Mouse (Mus musculus) right cerebral cortex, postnatal 36 days (tissue): ENCODE measurements around the gene Egfl8.

Experiments used
- DNase-seq, 2 experiments: peaks; one replicate each; pipeline ENCODE4 v3.0.0; 2022; ENCODE audit warnings: low spot score in 2 of 2, mixed read lengths in 1 of 2

Gene Egfl8

DNA sequence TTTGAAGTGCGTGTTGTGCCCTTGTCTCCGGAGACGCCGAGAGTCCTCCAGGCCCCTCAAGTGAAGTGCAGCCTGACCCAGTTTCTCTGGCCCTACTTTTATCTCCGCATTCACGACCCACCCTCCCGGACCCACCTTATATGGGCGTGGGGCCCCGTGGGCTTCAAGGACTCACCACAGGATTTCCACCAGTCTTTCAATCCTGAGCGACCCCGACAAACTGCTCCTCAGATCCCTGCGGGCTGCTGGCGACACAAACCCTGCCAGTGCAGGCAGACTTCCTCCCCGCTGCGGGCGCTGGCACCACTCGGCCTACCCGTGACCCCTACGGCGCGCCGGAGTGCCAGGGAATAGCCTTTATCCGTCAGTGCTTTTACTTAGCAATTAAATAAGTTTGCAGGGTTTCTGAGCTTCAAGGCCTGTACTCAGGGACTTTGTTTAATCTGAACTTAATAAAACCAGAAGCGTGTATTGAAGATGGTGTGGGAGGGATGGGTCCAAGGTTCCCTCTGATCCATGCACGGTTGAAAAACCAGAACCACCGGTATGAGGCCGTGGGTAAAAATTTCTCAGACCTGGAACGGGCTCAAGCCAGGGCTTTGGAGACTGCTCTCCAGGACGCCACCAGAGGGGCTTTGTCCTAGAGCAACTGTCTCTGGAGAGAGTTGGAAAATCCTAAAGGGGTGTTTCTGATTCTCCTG, 12.3 kb upstream of the Egfl8 start, which contains the start of gene Ppt2:
Gene Ppt2 (minus strand): TSS at position 568 of the 701 bp plus-strand sequence.
- no peak for DNase-seq

GRCm38 (mm10) chr17:34627093-34627942, 11.5 kb upstream of the Egfl8 start:
- peak; percentile 83 to 84 for DNase-seq

DNA sequence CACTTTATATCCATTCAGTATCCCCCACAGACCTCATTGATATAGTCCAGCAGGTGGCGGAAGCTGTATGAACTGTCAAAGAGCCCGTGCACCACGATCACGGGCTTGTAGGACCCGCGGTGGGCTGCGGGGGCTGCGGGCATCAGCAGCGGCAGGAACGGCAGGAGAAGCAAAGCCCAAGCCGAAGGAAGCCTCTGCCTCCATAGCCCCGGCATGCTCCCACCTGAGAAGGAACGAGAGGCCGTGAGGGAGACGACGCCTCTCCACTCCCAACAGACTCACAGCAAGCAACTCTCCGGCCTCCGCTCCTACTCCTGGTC, 11.0 kb upstream of the Egfl8 start:
- no peak for DNase-seq

DNA sequence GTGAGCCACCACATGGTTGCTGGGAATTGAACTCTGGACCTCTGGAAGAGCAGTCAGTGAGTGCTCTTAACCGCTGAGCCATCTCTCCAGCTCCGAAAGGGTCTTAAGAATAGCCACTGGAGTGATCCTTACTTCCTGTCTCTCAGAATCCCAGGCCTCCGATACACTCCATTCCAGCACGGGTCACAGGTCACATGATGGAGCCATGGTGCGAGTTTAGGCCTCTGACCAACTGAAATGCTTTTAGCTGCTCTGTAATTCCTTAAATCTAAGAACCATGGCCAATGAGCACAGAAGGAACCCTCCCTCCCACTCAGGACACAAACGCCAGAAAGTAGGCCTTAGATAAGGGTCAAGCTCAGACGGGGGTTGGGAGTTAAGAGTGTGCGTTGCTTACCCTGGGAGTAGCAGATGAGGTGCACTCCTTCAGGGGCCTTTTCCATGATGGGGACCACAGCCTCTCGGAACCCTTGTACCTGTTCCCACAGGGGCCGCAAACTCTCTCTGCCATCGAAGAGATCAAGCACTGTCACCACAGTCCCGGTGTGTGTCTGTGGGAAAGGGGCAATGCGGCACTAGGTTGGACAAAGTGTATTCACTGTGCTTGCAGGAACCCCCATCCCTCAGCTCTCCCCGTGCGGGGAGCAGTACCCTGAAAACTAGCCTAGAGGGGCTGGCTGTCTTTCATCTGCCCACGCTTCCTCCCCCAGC, 10.4 kb upstream of the Egfl8 start:
- DNase-seq: no peak

DNA sequence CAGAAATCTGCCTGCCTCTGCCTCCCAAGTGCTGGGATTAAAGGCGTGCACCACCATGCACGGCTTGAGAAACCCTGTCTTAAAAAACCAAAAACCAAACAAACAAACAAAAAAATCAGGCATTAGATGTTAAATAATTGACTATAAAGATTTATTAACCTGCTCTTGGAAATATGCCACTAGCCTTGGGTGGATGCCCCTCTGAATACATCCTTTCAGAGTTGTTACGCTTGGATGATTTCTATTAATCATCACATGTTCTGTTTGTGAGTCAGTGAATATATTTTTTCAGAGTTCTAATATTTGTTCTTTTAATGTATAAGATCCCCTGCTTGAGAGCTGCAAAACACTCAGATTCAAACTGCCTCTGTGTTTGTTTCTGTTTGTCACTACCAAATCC, 9.2 kb upstream of the Egfl8 start:
- no peak for DNase-seq

GRCm38 (mm10) chr17:34623161-34623560, 7.4 kb upstream of the Egfl8 start:
- DNase-seq: no peak

GRCm38 (mm10) chr17:34621006-34621405, 5.2 kb upstream of the Egfl8 start:
- no peak for DNase-seq

GRCm38 (mm10) chr17:34618999-34619398, 3.2 kb upstream of the Egfl8 start:
- no peak for DNase-seq

GRCm38 (mm10) chr17:34613830-34614229, 1.9 kb downstream of the Egfl8 start:
- no peak for DNase-seq

- DNase-seq: no peak
Observed at GRCm38 (mm10) chr17:34613054-34613645, 2.6 kb downstream of the Egfl8 start.

- no peak for DNase-seq
Observed at GRCm38 (mm10) chr17:34611050-34611449, 4.7 kb downstream of the Egfl8 start.

GRCm38 (mm10) chr17:34607997-34608396, 7.8 kb downstream of the Egfl8 start:
- no peak for DNase-seq

- DNase-seq: no peak
Observed at GRCm38 (mm10) chr17:34606186-34607039, 9.4 kb downstream of the Egfl8 start.

DNA sequence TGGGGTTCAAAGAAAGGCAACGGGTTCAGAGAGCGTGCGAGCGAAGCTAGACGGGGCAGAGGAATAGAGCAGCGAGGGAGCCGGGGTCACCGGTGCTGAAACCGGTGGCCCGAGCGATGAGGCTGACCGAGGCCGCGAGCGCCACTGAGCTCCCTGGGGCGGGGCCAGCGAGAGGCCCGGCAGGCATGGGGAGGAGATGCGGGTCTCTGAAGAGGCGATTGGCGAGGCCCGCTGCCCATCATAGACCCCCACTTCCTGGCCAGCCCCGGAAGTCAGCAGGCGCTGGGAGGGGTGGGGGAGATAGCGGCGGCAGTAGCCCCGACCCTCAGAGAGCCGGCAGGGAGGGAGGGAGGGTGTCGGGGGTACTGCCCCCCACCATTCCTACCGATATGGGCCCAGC, 10.2 kb downstream of the Egfl8 start:
- DNase-seq: peak; percentile 97 to 98

DNA sequence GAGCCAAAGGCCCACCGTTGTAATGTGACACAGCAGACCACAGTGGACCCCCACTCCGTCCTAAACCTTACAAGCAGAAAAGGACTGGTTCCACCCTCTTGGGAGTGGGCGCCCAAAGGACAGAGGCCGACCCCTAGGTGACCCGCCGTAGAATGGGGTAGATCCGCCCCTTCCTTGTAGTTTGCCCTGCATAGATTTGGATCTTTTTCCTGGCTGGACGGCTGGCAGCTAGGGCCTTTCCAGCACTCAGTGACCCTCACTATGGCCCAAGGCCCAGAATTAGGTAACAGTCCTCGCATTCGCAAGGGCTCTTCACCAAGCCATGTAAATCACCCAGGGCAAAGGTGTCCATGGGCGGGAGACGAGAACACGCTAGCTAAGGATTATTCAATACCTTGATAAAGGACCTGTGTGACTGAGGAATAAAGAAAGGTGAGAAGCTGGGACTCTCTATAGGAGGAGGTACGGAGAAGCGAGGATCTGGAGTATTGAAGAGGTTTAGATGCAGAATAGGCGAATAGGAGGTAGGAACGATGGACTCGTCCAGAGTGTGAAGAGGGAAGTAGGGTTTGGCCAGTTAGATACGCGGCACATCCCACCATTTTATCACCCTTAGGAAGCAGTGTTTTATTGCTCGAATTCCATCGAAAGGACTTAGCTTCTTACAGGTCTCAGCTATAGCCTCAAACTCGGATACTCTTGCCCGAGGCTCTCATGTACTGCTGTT, 11.1 kb downstream of the Egfl8 start:
- DNase-seq: no peak

GRCm38 (mm10) chr17:34604061-34604508, 11.7 kb downstream of the Egfl8 start, which contains the start of gene Agpat1:
Gene Agpat1 (plus strand): TSS chr17:34604262.
- DNase-seq: peak; percentile 97 to 99

DNA sequence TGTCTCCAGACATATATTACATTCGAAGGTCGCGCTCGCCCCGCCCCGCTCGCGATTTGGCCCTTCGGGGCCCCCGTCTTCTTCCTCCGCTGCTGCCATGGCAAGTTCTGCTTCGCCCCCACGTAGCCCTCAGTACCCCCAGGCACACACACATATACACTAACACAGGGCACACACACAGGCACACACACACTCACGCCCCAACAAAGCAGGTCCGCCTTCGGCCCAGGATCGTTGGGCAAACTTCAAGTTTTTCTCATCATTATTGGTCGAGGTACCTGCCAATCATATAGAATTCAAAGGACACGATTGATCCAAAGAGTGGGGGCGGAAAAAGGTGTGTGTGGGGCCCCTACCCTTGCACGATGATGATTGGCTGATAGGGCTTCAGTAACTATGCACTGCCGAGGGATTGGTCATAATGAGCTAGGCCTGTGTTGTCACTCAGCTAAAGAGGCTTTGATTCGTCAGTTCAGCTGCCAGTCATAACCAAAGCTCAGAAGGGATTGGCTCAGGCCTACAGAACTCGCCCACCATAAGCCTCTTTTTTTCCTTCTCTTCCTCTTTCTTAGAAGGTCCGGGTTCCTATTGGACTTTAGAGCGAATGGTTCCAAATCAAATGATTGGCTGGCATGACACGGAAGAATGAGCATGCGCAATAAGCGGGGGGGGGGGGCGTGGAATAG, 12.3 kb downstream of the Egfl8 start, which contains the start of gene Rnf5:
Gene Rnf5 (minus strand): TSS at position 316 of the 686 bp plus-strand sequence.
- DNase-seq: peak; percentile 99 to 100

DNA sequence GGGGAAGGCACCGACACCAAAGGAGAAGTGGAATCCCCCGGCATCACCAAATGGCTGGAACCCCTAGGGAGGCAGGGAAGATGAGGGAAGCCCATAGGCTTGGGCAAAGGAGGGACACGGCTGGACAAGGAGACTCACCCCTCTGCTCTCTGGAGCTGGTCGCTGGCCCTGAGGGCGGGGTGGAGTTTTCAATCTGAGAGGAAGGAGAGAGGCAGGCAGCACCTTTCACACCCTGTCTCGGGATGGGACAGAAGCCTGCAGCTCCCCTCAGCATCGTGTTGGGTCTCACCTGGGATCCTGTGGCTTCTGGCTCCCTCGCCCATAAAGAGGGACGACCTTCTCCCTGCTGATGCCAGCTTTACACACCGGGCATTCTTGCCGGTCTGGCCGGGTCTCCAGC, 14.0 kb downstream of the Egfl8 start:
- no peak for DNase-seq

- no peak for DNase-seq
Observed at GRCm38 (mm10) chr17:34599891-34600290, 15.9 kb downstream of the Egfl8 start.
